Mouse (Mus musculus) midbrain, embryonic 14.5 days (tissue): ENCODE results near the gene Phf7. TPM values are rescaled to one million over a fixed set of nuclear protein-coding genes. Genes with fewer than 3 reads are reported as not detected.

Experiments
- ATAC-seq: fragments of 200-750 bp; cut with Nextera tagmentation; 2 replicates; pipeline ENCODE4 v1.8.0; 2017; ENCODE audit warnings: moderate number of reproducible peaks, moderate library complexity; ENCODE audit not compliant: low FRiP score, low TSS enrichment
- DNase-seq: peaks from one replicate; pipeline ENCODE4 v3.0.0-alpha.2; 2015
- H3K27ac ChIP-seq: fragments of 300-500 bp; sonication (generic); replicated peaks from 2 replicates; pipeline ENCODE4 v1.5.1; 2014; ENCODE audit warnings: mild to moderate bottlenecking, low read depth, low read length, moderate library complexity
- H3K27me3 ChIP-seq: fragments of 300-500 bp; sonication (generic); 2 replicates; pipeline ENCODE4 v1.6.1; 2014; ENCODE audit warnings: low read length, control low read depth, mixed read lengths; ENCODE audit not compliant: control insufficient read depth, insufficient read depth
- H3K36me3 ChIP-seq: fragments of 300-500 bp; sonication (generic); 2 replicates; pipeline ENCODE4 v1.6.1; 2014; ENCODE audit warnings: low read length, control low read depth; ENCODE audit not compliant: control insufficient read depth, insufficient read depth
- H3K4me1 ChIP-seq: fragments of 300-500 bp; sonication (generic); 2 replicates; pipeline ENCODE4 v1.6.1; 2014; ENCODE audit warnings: mild to moderate bottlenecking, antibody characterized with exemption, low read length, control low read depth; ENCODE audit not compliant: control insufficient read depth, insufficient read depth
- H3K4me2 ChIP-seq: fragments of 300-500 bp; sonication (generic); 2 replicates; pipeline ENCODE4 v1.6.1; 2014; ENCODE audit warnings: mild to moderate bottlenecking, low read length, moderate library complexity
- H3K4me3 ChIP-seq: fragments of 300-500 bp; sonication (generic); replicated peaks from 2 replicates; pipeline ENCODE4 v1.5.1; 2014; ENCODE audit warnings: low read depth, low read length
- H3K9ac ChIP-seq: fragments of 300-500 bp; sonication (generic); replicated peaks from 2 replicates; pipeline ENCODE4 v1.6.1; 2014; ENCODE audit warnings: mild to moderate bottlenecking, low read length, moderate library complexity
- H3K9me3 ChIP-seq: fragments of 300-500 bp; sonication (generic); 2 replicates; pipeline ENCODE4 v1.6.1; 2016; ENCODE audit warnings: low read length, control low read depth, mixed read lengths; ENCODE audit not compliant: control insufficient read depth
- whole genome bisulfite sequencing: fragments of 180-500 bp; shearing (Covaris S2); extraction: QIAGEN DNeasy Blood & Tissue Kit; methylation state at CpG from one replicate; pipeline ENCODE4 v1.1.7; 2014; 5-methylcytosine and 5-hydroxymethylcytosine counted together
- polyA plus RNA-seq: library from polyadenylated mRNA; unstranded; fragments of >200 nt; fragmentation: Nextera tagmentation; extraction: Ambion mirVana; gene quantifications from 2 replicates; pipeline ENCODE4 v1.2.1, GENCODE M21; 2014

Phf7 gene
- polyA plus RNA-seq, 1 experiment from 2014 or later, result 12.1 TPM

GRCm38 (mm10) chr14:31260374-31260773, 9.3 kb upstream of the Phf7 start:
- H3K27me3 ChIP-seq, result no peaks in the 10 kb centered on the region
- H3K9me3 ChIP-seq, result no peaks in the 10 kb centered on the region
- H3K9ac ChIP-seq, result no peak overlapping the region
- peaks cover 83% of the 10 kb centered on the region for H3K36me3 ChIP-seq
- no peak overlapping the region for H3K27ac ChIP-seq
- WGBS, result 97% methylated on average over 4 of the region's 4 CpGs
- no peak for DNase-seq
- no peak overlapping the region for H3K4me2 ChIP-seq
- no peak overlapping the region for H3K4me3 ChIP-seq
- H3K4me1 ChIP-seq, result no peaks in the 10 kb centered on the region
- no peak for ATAC-seq

GRCm38 (mm10) chr14:31258476-31259050, 7.4 kb upstream of the Phf7 start:
- H3K9me3 ChIP-seq, result no peaks in the 10 kb centered on the region
- 96% methylated on average over 14 of the region's 14 CpGs for WGBS
- H3K27me3 ChIP-seq, result no peaks in the 10 kb centered on the region
- DNase-seq (no peak), ATAC-seq (no peak)
- H3K36me3 ChIP-seq, result peaks cover 99% of the 10 kb centered on the region
- no peak overlapping the region for H3K4me3 ChIP-seq
- no peak overlapping the region for H3K4me2 ChIP-seq
- no peaks in the 10 kb centered on the region for H3K4me1 ChIP-seq
- no peak overlapping the region for H3K27ac ChIP-seq
- no peak overlapping the region for H3K9ac ChIP-seq

GRCm38 (mm10) chr14:31252091-31252490, 974 bp upstream of the Phf7 start:
- ATAC-seq, result no peak
- 89% methylated on average over 5 of the region's 5 CpGs for WGBS
- H3K4me3 ChIP-seq, result peak overlapping the region; percentile 97
- H3K27ac ChIP-seq, result no peak overlapping the region
- H3K4me2 ChIP-seq, result peak overlapping the region; percentile 80
- no peaks in the 10 kb centered on the region for H3K27me3 ChIP-seq
- H3K36me3 ChIP-seq, result peaks cover 46% of the 10 kb centered on the region
- no peaks in the 10 kb centered on the region for H3K9me3 ChIP-seq
- H3K9ac ChIP-seq, result peak overlapping the region; percentile 98
- peaks cover 9% of the 10 kb centered on the region; the same call in 1 of the 2 replicates for H3K4me1 ChIP-seq
- DNase-seq, result no peak

GRCm38 (mm10) chr14:31251626-31252025, 509 bp upstream of the Phf7 start:
- Histone ChIP-seq H3K9me3 (no peaks in the 10 kb centered on the region), H3K4me2 (peak overlapping the region; percentile 80), H3K27ac (peak overlapping the region; percentile 94), H3K36me3 (peaks cover 42% of the 10 kb centered on the region), H3K4me3 (peak overlapping the region; percentile 97), H3K9ac (peak overlapping the region; percentile 98), H3K4me1 (peaks cover 9% of the 10 kb centered on the region; the same call in 1 of the 2 replicates), H3K27me3 (no peaks in the 10 kb centered on the region)
- WGBS, result 3% methylated on average over 18 of the region's 18 CpGs
- DNase-seq, result no peak
- no peak for ATAC-seq

GRCm38 (mm10) chr14:31250222-31251083, 664 bp downstream of the Phf7 start:
- peak; percentile 87 for ATAC-seq
- 20% methylated on average over 38 of the region's 38 CpGs for WGBS
- peak overlapping the region; percentile 97 for H3K4me3 ChIP-seq
- H3K27me3 ChIP-seq, result no peaks in the 10 kb centered on the region
- H3K9ac ChIP-seq, result peak overlapping the region; percentile 98
- no peak for DNase-seq
- no peaks in the 10 kb centered on the region for H3K9me3 ChIP-seq
- peak overlapping the region; percentile 94 for H3K27ac ChIP-seq
- peaks cover 30% of the 10 kb centered on the region for H3K36me3 ChIP-seq
- peaks cover 9% of the 10 kb centered on the region; the same call in 1 of the 2 replicates for H3K4me1 ChIP-seq
- H3K4me2 ChIP-seq, result peak overlapping the region; percentile 80

- Histone ChIP-seq H3K36me3 (peaks cover 9% of the 10 kb centered on the region), H3K27ac (no peak overlapping the region), H3K9ac (no peak overlapping the region), H3K4me3 (no peak overlapping the region), H3K27me3 (no peaks in the 10 kb centered on the region), H3K4me2 (no peak overlapping the region), H3K4me1 (peaks cover 9% of the 10 kb centered on the region; the same call in 1 of the 2 replicates), H3K9me3 (no peaks in the 10 kb centered on the region)
- no peak for DNase-seq
- WGBS, result 92% methylated on average over 6 of the region's 6 CpGs
- no peak for ATAC-seq
These were observed 2.7 kb downstream of the Phf7 start for GRCm38 (mm10) chr14:31248396-31248795.

GRCm38 (mm10) chr14:31245946-31246345, 5.2 kb downstream of the Phf7 start:
- no peak overlapping the region for H3K4me2 ChIP-seq
- WGBS, result 92% methylated on average over 1 of the region's 1 CpGs
- no peak for ATAC-seq

GRCm38 (mm10) chr14:31244777-31245176, 6.3 kb downstream of the Phf7 start:
- Histone ChIP-seq H3K27ac (no peak overlapping the region), H3K36me3 (no peaks in the 10 kb centered on the region), H3K4me3 (no peak overlapping the region), H3K4me2 (no peak overlapping the region), H3K9ac (no peak overlapping the region), H3K9me3 (no peaks in the 10 kb centered on the region), H3K27me3 (no peaks in the 10 kb centered on the region), H3K4me1 (no peaks in the 10 kb centered on the region)
- ATAC-seq (no peak), DNase-seq (no peak)
- 91% methylated on average over 1 of the region's 1 CpGs for WGBS

More at GRCm38 (mm10) chr14:31245946-31246345, 5.2 kb downstream of the Phf7 start:
- Histone ChIP-seq H3K4me1 (no peaks in the 10 kb centered on the region), H3K27me3 (no peaks in the 10 kb centered on the region), H3K9me3 (no peaks in the 10 kb centered on the region), H3K36me3 (no peaks in the 10 kb centered on the region), H3K4me3 (no peak overlapping the region), H3K9ac (no peak overlapping the region), H3K27ac (no peak overlapping the region)
- DNase-seq, result no peak
